8 mouse cellular contexts compared by ENCODE assay signal in the genomic region with DNA sequence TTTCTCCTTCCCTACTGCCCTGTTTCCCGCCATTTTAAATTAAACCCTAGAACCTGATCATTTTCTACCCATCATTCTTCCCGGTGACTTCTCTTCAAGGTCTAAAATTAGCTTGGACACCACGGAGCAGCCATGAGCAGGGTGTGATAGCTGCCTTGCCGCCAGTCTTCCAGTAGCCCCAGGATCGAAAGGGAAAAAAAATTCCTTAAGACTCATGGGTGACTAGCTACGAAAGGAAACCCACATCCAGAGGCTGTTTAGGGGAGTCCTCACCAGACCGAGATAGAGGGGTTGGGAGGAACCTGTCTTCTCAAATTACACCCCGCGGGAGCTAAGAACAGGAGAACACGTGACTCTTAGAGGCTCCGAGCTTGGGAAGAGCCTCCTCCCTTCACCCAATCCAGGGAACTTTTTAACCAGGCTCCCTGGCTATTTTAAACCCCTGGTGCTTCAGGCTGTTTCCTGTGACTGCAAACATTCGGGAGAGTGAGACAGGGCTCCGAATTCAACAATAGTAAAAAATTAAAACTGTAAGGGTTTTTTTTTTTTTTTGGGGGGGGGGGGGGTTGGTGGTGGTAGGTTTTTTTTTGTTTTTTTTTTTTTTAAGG. TPM values are rescaled to one million over a fixed set of nuclear protein-coding genes. Genes with fewer than 3 reads are reported as not detected.
DNase-seq lines count a peak whose midpoint lies in the region; ATAC-seq and TF ChIP-seq lines count a peak whose summit lies in the region.

No protein-coding gene starts in this region.

- DNase-seq in MEL (ENCODE audit: low read depth, low spot score) = peak; percentile 83
- peak; percentile 98 for DNase-seq in heart, adult 11 months
- peak; percentile 39 for DNase-seq in liver, postnatal 0 days
- DNase-seq in spleen, adult 18-20 months = no peak
- DNase-seq in thymus, postnatal 4 days = no peak

- peak; percentile 57 for ATAC-seq in intestine, embryonic 16.5 days
- ATAC-seq in liver, postnatal 0 days = peak; percentile 65
- no peak for ATAC-seq in neural tube, embryonic 14.5 days (ENCODE audit: low read depth)

- H3K9ac ChIP-seq in MEL (ENCODE audit: control insufficient read depth, low read depth, low read length, poor library complexity, severe bottlenecking) = peak overlapping the region; percentile 56
- peak overlapping the region; percentile 69 for H3K9ac ChIP-seq in intestine, embryonic 16.5 days (ENCODE audit: low read depth, low read length)
- peak overlapping the region; percentile 49 for H3K9ac ChIP-seq in liver, postnatal 0 days (replicated peaks)
- no peak overlapping the region for H3K9ac ChIP-seq in neural tube, embryonic 14.5 days (replicated peaks; ENCODE audit: low read depth, low read length)

- peak overlapping the region; percentile 53 to 56 for H3K4me3 ChIP-seq in MEL (ENCODE audit: control insufficient read depth in 1 of 2, insufficient read depth in 1 of 2, low read depth in 2 of 2, low read length in 2 of 2)
- peak overlapping the region; percentile 51 for H3K4me3 ChIP-seq in bone marrow, adult 2 months (replicated peaks; ENCODE audit: control insufficient read depth, low read depth, low read length)
- H3K4me3 ChIP-seq in intestine, embryonic 16.5 days (ENCODE audit: low read length) = peak overlapping the region; percentile 51
- H3K4me3 ChIP-seq in liver, postnatal 0 days (ENCODE audit: low read depth, low read length) = peak overlapping the region; percentile 47
- H3K4me3 ChIP-seq in neural tube, embryonic 14.5 days (ENCODE audit: low read depth, low read length) = peak overlapping the region; percentile 18

- H3K27ac ChIP-seq in MEL (ENCODE audit: control insufficient read depth, low read depth, low read length) = 0 out of 2 replicates have a peak overlapping the region, but pooled peaks have one; percentile 18
- H3K27ac ChIP-seq in bone marrow, adult 2 months (ENCODE audit: control insufficient read depth, insufficient read depth, low read depth, low read length, poor library complexity) = peak overlapping the region; percentile 31; the same call in 1 of the 2 replicates
- H3K27ac ChIP-seq in intestine, embryonic 16.5 days (ENCODE audit: low read length) = peak overlapping the region; percentile 69
- H3K27ac ChIP-seq in liver, postnatal 0 days (ENCODE audit: low read depth) = peak overlapping the region; percentile 71
- no peak overlapping the region for H3K27ac ChIP-seq in neural tube, embryonic 14.5 days (ENCODE audit: low read depth, low read length)

- under 1% methylated on average over 13 of the region's 13 CpGs for WGBS in bone marrow, adult 2 months
- 1% methylated on average over 13 of the region's 13 CpGs for WGBS in intestine, embryonic 16.5 days
- WGBS in liver, postnatal 0 days (ENCODE audit: insufficient replicate concordance) = 2% methylated on average over 13 of the region's 13 CpGs
- 3% methylated on average over 13 of the region's 13 CpGs for WGBS in neural tube, embryonic 14.5 days

- H3K9me3 ChIP-seq in MEL (replicated peaks; ENCODE audit: insufficient read depth, low read length) = no peaks in the 10 kb centered on the region
- H3K9me3 ChIP-seq in intestine, embryonic 16.5 days (ENCODE audit: control insufficient read depth, low read length) = no peaks in the 10 kb centered on the region
- no peaks in the 10 kb centered on the region for H3K9me3 ChIP-seq in liver, postnatal 0 days (ENCODE audit: low read length)
- H3K9me3 ChIP-seq in neural tube, embryonic 14.5 days (ENCODE audit: control insufficient read depth, low read length) = no peaks in the 10 kb centered on the region

- peaks cover 0 to 12% of the 10 kb centered on the region in 2 experiments; a peak in 2 of 4 replicates for H3K4me1 ChIP-seq in MEL (ENCODE audit: control insufficient read depth in 1 of 2, insufficient read depth in 2 of 2, low read length in 2 of 2)
- no peaks in the 10 kb centered on the region; the same call in 1 of the 2 replicates for H3K4me1 ChIP-seq in bone marrow, adult 2 months (ENCODE audit: control insufficient read depth, insufficient read depth, low read length)
- peaks cover 15% of the 10 kb centered on the region for H3K4me1 ChIP-seq in intestine, embryonic 16.5 days (ENCODE audit: control insufficient read depth, insufficient read depth, low read length)
- H3K4me1 ChIP-seq in liver, postnatal 0 days (ENCODE audit: insufficient read depth) = peaks cover 24% of the 10 kb centered on the region
- H3K4me1 ChIP-seq in neural tube, embryonic 14.5 days (ENCODE audit: control insufficient read depth, insufficient read depth, low read length) = 0 out of 2 replicates have a peak, but pooled peaks cover 4% of the 10 kb centered on the region

- peak in 1 of 2 experiments; percentile 29; a peak in 1 of 4 replicates for TF ChIP-seq EP300 in MEL (IDR thresholded peaks at IDR 0.05; ENCODE audit: low read depth in 1 of 2, low read length in 2 of 2)
- TF ChIP-seq EP300 in liver, postnatal 0 days (IDR thresholded peaks at IDR 0.05; ENCODE audit: low read depth) = no peak

- peaks cover 0 to 4% of the 10 kb centered on the region in 2 experiments; a peak in 2 of 4 replicates for H3K36me3 ChIP-seq in MEL (ENCODE audit: control insufficient read depth in 1 of 2, insufficient read depth in 2 of 2, low read length in 2 of 2)
- no peaks in the 10 kb centered on the region for H3K36me3 ChIP-seq in intestine, embryonic 16.5 days (ENCODE audit: control insufficient read depth, insufficient read depth, low read length)
- no peaks in the 10 kb centered on the region for H3K36me3 ChIP-seq in liver, postnatal 0 days (replicated peaks; ENCODE audit: insufficient read depth, low read length)
- no peaks in the 10 kb centered on the region for H3K36me3 ChIP-seq in neural tube, embryonic 14.5 days (ENCODE audit: control insufficient read depth, insufficient read depth, low read length)

- H3K4me2 ChIP-seq in intestine, embryonic 16.5 days (ENCODE audit: low read depth, low read length) = peak overlapping the region; percentile 70
- H3K4me2 ChIP-seq in liver, postnatal 0 days (ENCODE audit: low read depth, low read length) = peak overlapping the region; percentile 75
- peak overlapping the region; percentile 45 for H3K4me2 ChIP-seq in neural tube, embryonic 14.5 days (ENCODE audit: low read depth, low read length)

- H3K27me3 ChIP-seq in MEL (ENCODE audit: control insufficient read depth in 1 of 2, insufficient read depth in 2 of 2, low read length in 2 of 2) = no peaks in the 10 kb centered on the region
- H3K27me3 ChIP-seq in intestine, embryonic 16.5 days (replicated peaks; ENCODE audit: control insufficient read depth, insufficient read depth, low read length) = no peaks in the 10 kb centered on the region
- H3K27me3 ChIP-seq in liver, postnatal 0 days (ENCODE audit: insufficient read depth, low read length) = no peaks in the 10 kb centered on the region
- H3K27me3 ChIP-seq in neural tube, embryonic 14.5 days (ENCODE audit: control insufficient read depth, insufficient read depth, low read length) = no peaks in the 10 kb centered on the region

- TF ChIP-seq CTCF in MEL (IDR thresholded peaks at IDR 0.05 in 2 of 3, conservative IDR thresholded peaks at IDR 0.05 in 1 of 3; ENCODE audit: control insufficient read depth in 1 of 3, insufficient read depth in 1 of 3, low read depth in 2 of 3, low read length in 3 of 3, poor library complexity in 1 of 3, severe bottlenecking in 1 of 3) = no peak
- no peak for TF ChIP-seq CTCF in bone marrow, adult 2 months (IDR thresholded peaks at IDR 0.05; ENCODE audit: control insufficient read depth, insufficient read depth, low read length)
- no peak for TF ChIP-seq CTCF in liver, postnatal 0 days (IDR thresholded peaks at IDR 0.05; ENCODE audit: low read depth)

- TF ChIP-seq POLR2A in MEL (IDR thresholded peaks at IDR 0.05; ENCODE audit: control insufficient read depth in 1 of 2, insufficient read depth in 1 of 2, low read depth in 1 of 2, low read length in 2 of 2, poor library complexity in 1 of 2) = no peak
- TF ChIP-seq POLR2A in bone marrow, adult 2 months (IDR thresholded peaks at IDR 0.05; ENCODE audit: borderline replicate concordance, control insufficient read depth, low read depth, low read length) = no peak

- no peaks in the 10 kb centered on the region for H3K79me2 ChIP-seq in MEL (ENCODE audit: control insufficient read depth, insufficient read depth, low read length, poor library complexity)

- TF ChIP-seq RAD21 in MEL (IDR thresholded peaks at IDR 0.05; ENCODE audit: low read depth, low read length) = no peak

TF ChIP-seq in MEL, 35 proteins besides CTCF, POLR2A, EP300 and RAD21 (continues in another document):
- TF ChIP-seq E2F4 (IDR thresholded peaks at IDR 0.05; ENCODE audit: borderline replicate concordance, low read depth, low read length) (no peak), MAZ (IDR thresholded peaks at IDR 0.05; ENCODE audit: low read depth, low read length) (no peak), RCOR1 (IDR thresholded peaks at IDR 0.05; ENCODE audit: low read depth, low read length) (no peak), GABPA (IDR thresholded peaks at IDR 0.05; ENCODE audit: low read depth, low read length) (no peak), ZNF384 (IDR thresholded peaks at IDR 0.05; ENCODE audit: low read depth, low read length) (peak; percentile 77), ETS1 (IDR thresholded peaks at IDR 0.05; ENCODE audit: low read depth, low read length) (no peak), ZMIZ1 (IDR thresholded peaks at IDR 0.05; ENCODE audit: low read depth, low read length) (no peak), USF2 (IDR thresholded peaks at IDR 0.05; ENCODE audit: borderline replicate concordance in 1 of 2, insufficient read depth in 1 of 2, low read depth in 1 of 2, low read length in 2 of 2) (peak in 1 of 2 experiments; percentile 74; a peak in 2 of 4 replicates), NELFE (IDR thresholded peaks at IDR 0.05; ENCODE audit: low read depth, low read length) (0 out of 2 replicates have a peak, but pooled peaks have one; percentile 24), JUND (IDR thresholded peaks at IDR 0.05; ENCODE audit: low read depth, low read length) (no peak), NRF1 (IDR thresholded peaks at IDR 0.05; ENCODE audit: insufficient read depth, low read depth, low read length, poor library complexity, severe bottlenecking) (no peak), SIN3A (IDR thresholded peaks at IDR 0.05; ENCODE audit: low read length) (no peak), TCF12 (IDR thresholded peaks at IDR 0.05; ENCODE audit: low read depth, low read length) (no peak)

RNA-seq across cellular contexts. Expression of gene Gcnt2, which starts 5.0 kb away (rescaled TPM):
- 0.04 TPM in 1 of 2 replicates, not detected in the other for total RNA-seq in MEL (2012; rRNA removed)
- polyA plus RNA-seq in MEL (2012; ENCODE audit: insufficient read depth in 1 of 2, insufficient read length in 2 of 2, low read depth in 1 of 2, low replicate concordance in 2 of 2, missing spikeins in 1 of 2) = under 1 TPM in 1 of 2 experiments, not detected in 1; 0.03 TPM
- polyA plus RNA-seq in bone marrow, adult 2 months (2011; ENCODE audit: insufficient read depth, insufficient read length, low replicate concordance, missing spikeins) = 6.0 and 18.2 TPM in 2 replicates
- 14.5 and 17.3 TPM in 2 replicates for polyA plus RNA-seq in intestine, embryonic 16.5 days (2015; fragmentation: Nextera tagmentation; extraction: Ambion mirVana)
- 2.5 and 3.3 TPM in 2 replicates for polyA plus RNA-seq in liver, postnatal 0 days (2015; fragmentation: Nextera tagmentation; extraction: Ambion mirVana)
- polyA plus RNA-seq in neural tube, embryonic 14.5 days (2014; fragmentation: Nextera tagmentation; extraction: Ambion mirVana) = 6.1 and 7.9 TPM in 2 replicates

Comparison
In these comparisons a context has a peak if more than half of its experiments do, and no peak if none do; other contexts are left out.
1. DNase-seq: peak in MEL (single experiment), heart, adult 11 months (single experiment) and liver, postnatal 0 days (single experiment); none in spleen, adult 18-20 months (0 of 2) and thymus, postnatal 4 days (single experiment).
2. Peak in every context shown above with its lines, with median percentiles within 50 percentile points of each other: H3K4me3 ChIP-seq and H3K4me2 ChIP-seq.